Mouse (Mus musculus): ENCODE results near the gene Nfil3. TPM values are rescaled to one million over a fixed set of nuclear protein-coding genes. Genes with fewer than 3 reads are reported as not detected.
A peak's percentile ranks its signal among the peaks of the same experiment; 100 is the strongest.

Nfil3 gene
- total and polyA plus RNA-seq, 2 experiments: 6.2 to 7.9 TPM

GRCm38 (mm10) chr13:52981441-52982281 lies 788 bp upstream of the Nfil3 start:
- Histone ChIP-seq H3K79me2 (ENCODE audit: control insufficient read depth, insufficient read depth, low read length) (peaks cover 12% of the 10 kb centered on the region), H3K4me3 (ENCODE audit: insufficient read depth, low read depth, low read length) (peak overlapping the region; percentile 55), H3K4me1 (ENCODE audit: control insufficient read depth, insufficient read depth, low read length) (0 out of 2 replicates have a peak, but pooled peaks cover 4% of the 10 kb centered on the region), H3K9ac (ENCODE audit: low read depth, low read length) (peak overlapping the region; percentile 68), H3K27me3 (ENCODE audit: control insufficient read depth, insufficient read depth, low read length) (no peaks in the 10 kb centered on the region), H3K36me3 (ENCODE audit: control insufficient read depth, insufficient read depth, low read length) (no peaks in the 10 kb centered on the region), H3K27ac (replicated peaks; ENCODE audit: insufficient read depth, low read depth, low read length) (peak overlapping the region; percentile 92)
- TF ChIP-seq CTCF (IDR thresholded peaks at IDR 0.05; ENCODE audit: low read depth, low read length): no peak
- 0 out of 2 replicates have a peak, but pooled peaks have one; percentile 11 for TF ChIP-seq POLR2A (IDR thresholded peaks at IDR 0.05; ENCODE audit: extremely low read depth, insufficient read depth, low read length)
- DNase-seq (ENCODE audit: extremely low read depth, low read depth, low spot score): peak; percentile 84
- WGBS: 1% methylated on average over 51 of the region's 51 CpGs

GRCm38 (mm10) chr13:52980211-52980950 lies 492 bp downstream of the Nfil3 start:
- TF ChIP-seq POLR2A (IDR thresholded peaks at IDR 0.05; ENCODE audit: extremely low read depth, insufficient read depth, low read length): 0 out of 2 replicates have a peak, but pooled peaks have one; percentile 25
- peak; percentile 10; the same call in 1 of the 2 replicates for TF ChIP-seq CTCF (IDR thresholded peaks at IDR 0.05; ENCODE audit: low read depth, low read length)
- H3K9ac ChIP-seq (ENCODE audit: low read depth, low read length): peak overlapping the region; percentile 90
- H3K79me2 ChIP-seq (ENCODE audit: control insufficient read depth, insufficient read depth, low read length): peaks cover 12% of the 10 kb centered on the region
- H3K27me3 ChIP-seq (ENCODE audit: control insufficient read depth, insufficient read depth, low read length): no peaks in the 10 kb centered on the region
- peak overlapping the region; percentile 91 for H3K4me3 ChIP-seq (ENCODE audit: insufficient read depth, low read depth, low read length)
- peak; percentile 78 for DNase-seq (ENCODE audit: extremely low read depth, low read depth, low spot score)
- H3K36me3 ChIP-seq (ENCODE audit: control insufficient read depth, insufficient read depth, low read length): no peaks in the 10 kb centered on the region
- H3K27ac ChIP-seq (replicated peaks; ENCODE audit: insufficient read depth, low read depth, low read length): peak overlapping the region; percentile 99
- peaks cover 8% of the 10 kb centered on the region for H3K4me1 ChIP-seq (ENCODE audit: control insufficient read depth, insufficient read depth, low read length)
- WGBS: under 1% methylated on average over 67 of the region's 77 CpGs

DNA sequence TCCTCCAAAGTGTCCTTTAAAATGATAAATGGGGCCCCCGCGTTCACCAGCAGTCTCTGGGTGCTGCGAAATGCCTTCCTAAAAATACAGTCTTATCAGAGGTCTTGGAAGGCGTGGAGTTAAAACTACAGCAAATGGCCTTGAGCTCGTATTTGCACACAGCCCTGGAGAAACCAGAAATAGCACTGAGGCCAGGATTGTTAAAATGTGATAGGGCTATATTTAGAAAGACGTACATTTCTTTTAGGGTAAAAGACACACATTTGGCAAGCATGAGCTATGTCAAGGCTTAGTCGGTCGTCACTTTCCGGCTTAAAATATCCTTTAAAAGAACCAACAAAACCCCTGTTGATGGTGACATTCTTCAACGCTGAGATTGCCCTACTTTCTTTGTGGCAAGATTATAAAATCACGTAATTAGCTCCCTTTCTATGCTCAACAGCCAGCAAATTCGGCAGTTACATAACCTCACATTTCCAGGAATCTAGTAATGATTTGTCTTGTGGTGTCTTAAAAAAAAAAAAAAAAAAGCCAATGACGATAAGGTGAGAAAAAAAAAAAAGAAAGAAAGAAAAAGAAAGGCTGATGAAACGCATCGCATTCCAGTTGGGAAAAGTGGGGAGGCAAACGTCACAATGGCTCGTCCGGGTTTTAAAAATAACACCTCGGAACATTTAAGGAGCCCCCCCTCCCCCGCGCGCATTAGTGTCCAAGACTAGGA lies 1.4 kb downstream of the Nfil3 start:
- WGBS: under 1% methylated on average over 22 of the region's 22 CpGs
- Histone ChIP-seq H3K79me2 (ENCODE audit: control insufficient read depth, insufficient read depth, low read length) (peaks cover 12% of the 10 kb centered on the region), H3K9ac (ENCODE audit: low read depth, low read length) (peak overlapping the region; percentile 64), H3K4me3 (ENCODE audit: insufficient read depth, low read depth, low read length) (peak overlapping the region; percentile 91), H3K4me1 (ENCODE audit: control insufficient read depth, insufficient read depth, low read length) (peaks cover 9% of the 10 kb centered on the region), H3K27ac (replicated peaks; ENCODE audit: insufficient read depth, low read depth, low read length) (peak overlapping the region; percentile 99), H3K36me3 (ENCODE audit: control insufficient read depth, insufficient read depth, low read length) (no peaks in the 10 kb centered on the region), H3K27me3 (ENCODE audit: control insufficient read depth, insufficient read depth, low read length) (no peaks in the 10 kb centered on the region)
- TF ChIP-seq POLR2A (IDR thresholded peaks at IDR 0.05; ENCODE audit: extremely low read depth, insufficient read depth, low read length): no peak
- TF ChIP-seq CTCF (IDR thresholded peaks at IDR 0.05; ENCODE audit: low read depth, low read length): no peak
- peak; percentile 70 for DNase-seq (ENCODE audit: extremely low read depth, low read depth, low spot score)

GRCm38 (mm10) chr13:52978321-52978981 lies 2.4 kb downstream of the Nfil3 start:
- DNase-seq (ENCODE audit: extremely low read depth, low read depth, low spot score): peak; percentile 48
- Histone ChIP-seq H3K27me3 (ENCODE audit: control insufficient read depth, insufficient read depth, low read length) (no peaks in the 10 kb centered on the region), H3K79me2 (ENCODE audit: control insufficient read depth, insufficient read depth, low read length) (peaks cover 19% of the 10 kb centered on the region), H3K9ac (ENCODE audit: low read depth, low read length) (peak overlapping the region; percentile 78), H3K27ac (replicated peaks; ENCODE audit: insufficient read depth, low read depth, low read length) (peak overlapping the region; percentile 96), H3K36me3 (ENCODE audit: control insufficient read depth, insufficient read depth, low read length) (no peaks in the 10 kb centered on the region), H3K4me1 (ENCODE audit: control insufficient read depth, insufficient read depth, low read length) (peaks cover 15% of the 10 kb centered on the region), H3K4me3 (ENCODE audit: insufficient read depth, low read depth, low read length) (peak overlapping the region; percentile 76)
- TF ChIP-seq CTCF (IDR thresholded peaks at IDR 0.05; ENCODE audit: low read depth, low read length) (no peak), POLR2A (IDR thresholded peaks at IDR 0.05; ENCODE audit: extremely low read depth, insufficient read depth, low read length) (peak; percentile 56; the same call in 1 of the 2 replicates)
- WGBS: 2% methylated on average over 60 of the region's 64 CpGs

DNA sequence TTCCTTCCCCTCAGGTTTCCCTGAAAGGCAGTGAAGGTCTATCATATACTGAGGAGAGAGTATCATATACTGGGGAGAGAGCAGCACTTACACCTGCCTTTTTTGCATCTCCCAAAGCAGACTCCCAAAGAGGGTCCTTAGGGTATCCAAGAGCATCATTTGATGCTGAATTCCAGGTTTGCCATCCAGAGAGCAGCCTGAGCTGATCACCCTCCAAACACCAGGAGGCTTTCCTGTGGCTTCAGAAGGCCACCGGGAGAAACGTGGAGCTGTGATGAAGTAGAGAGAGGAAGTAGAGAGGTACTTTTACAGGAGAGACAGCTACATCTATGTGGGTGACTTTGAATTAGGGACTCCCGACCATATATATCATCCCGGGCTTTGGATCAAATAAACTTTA lies 3.1 kb downstream of the Nfil3 start:
- Histone ChIP-seq H3K9ac (ENCODE audit: low read depth, low read length) (peak overlapping the region; percentile 66), H3K27me3 (ENCODE audit: control insufficient read depth, insufficient read depth, low read length) (no peaks in the 10 kb centered on the region), H3K79me2 (ENCODE audit: control insufficient read depth, insufficient read depth, low read length) (peaks cover 22% of the 10 kb centered on the region), H3K36me3 (ENCODE audit: control insufficient read depth, insufficient read depth, low read length) (no peaks in the 10 kb centered on the region), H3K27ac (replicated peaks; ENCODE audit: insufficient read depth, low read depth, low read length) (peak overlapping the region; percentile 95), H3K4me3 (ENCODE audit: insufficient read depth, low read depth, low read length) (peak overlapping the region; percentile 76), H3K4me1 (ENCODE audit: control insufficient read depth, insufficient read depth, low read length) (peaks cover 20% of the 10 kb centered on the region)
- 22% methylated on average over 4 of the region's 4 CpGs for WGBS
- DNase-seq (ENCODE audit: extremely low read depth, low read depth, low spot score): peak; percentile 19
- TF ChIP-seq CTCF (IDR thresholded peaks at IDR 0.05; ENCODE audit: low read depth, low read length): no peak
- TF ChIP-seq POLR2A (IDR thresholded peaks at IDR 0.05; ENCODE audit: extremely low read depth, insufficient read depth, low read length): no peak
